8 mouse cellular contexts compared by ENCODE assay signal in the genomic region with DNA sequence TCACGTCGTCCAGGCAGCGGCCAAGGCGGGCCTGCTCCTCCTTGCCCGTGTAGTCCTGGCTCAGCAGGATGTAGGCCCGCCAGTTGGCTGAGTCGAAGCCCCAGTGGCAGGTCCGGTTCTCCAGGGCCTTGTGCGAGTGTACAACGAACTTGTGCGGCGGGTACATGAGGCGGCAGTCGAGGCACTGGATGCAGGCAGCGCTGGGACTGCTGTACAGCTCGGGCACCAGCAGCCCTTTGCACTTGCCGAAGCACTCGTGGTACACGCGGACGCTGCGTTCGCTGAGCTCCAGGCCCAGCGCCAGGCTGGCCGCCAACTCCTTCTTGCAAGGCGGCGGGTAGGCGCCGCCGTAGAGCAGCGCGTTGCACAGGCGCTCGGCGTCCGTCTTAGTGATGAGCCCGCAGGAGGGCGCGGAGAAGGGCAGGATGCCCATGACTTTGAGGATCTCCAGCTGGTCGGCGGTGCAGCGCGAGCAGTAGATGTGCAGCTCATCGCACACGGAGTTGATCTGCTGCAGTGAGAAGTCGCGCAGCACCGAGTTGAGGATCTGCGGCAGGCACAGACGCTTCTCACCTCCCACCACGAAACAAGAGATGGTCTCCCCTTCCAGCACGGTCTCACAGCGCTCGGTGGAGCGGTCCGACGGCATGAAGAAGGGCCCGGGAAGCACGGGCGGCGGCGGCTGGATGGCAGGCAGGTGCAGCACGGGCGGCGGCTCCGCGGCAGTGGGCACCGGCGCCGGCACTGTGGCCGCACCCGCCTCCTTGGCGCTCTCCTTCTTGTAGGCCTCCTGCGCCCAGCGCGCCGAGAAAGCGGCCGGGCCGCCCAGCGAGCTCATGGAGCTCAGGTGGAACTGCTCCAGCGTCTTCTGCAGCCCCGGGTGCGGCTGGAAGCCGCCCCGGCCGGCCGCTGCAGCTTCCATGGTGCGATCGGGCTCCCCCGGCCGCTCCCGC. TPM values are rescaled to one million over a fixed set of nuclear protein-coding genes. Genes with fewer than 3 reads are reported as not detected.
DNase-seq lines count a peak whose midpoint lies in the region; ATAC-seq lines count a peak whose summit lies in the region.

No protein-coding gene starts in this region.

- H3K4me1 ChIP-seq in erythroblast, embryonic 14.5 days (ENCODE audit: control insufficient read depth) = peaks cover 43% of the 10 kb centered on the region
- H3K4me1 ChIP-seq in embryonic facial prominence, embryonic 10.5 days = peaks cover 64% of the 10 kb centered on the region
- H3K4me1 ChIP-seq in kidney, embryonic 14.5 days (ENCODE audit: control insufficient read depth, insufficient read depth, low read length) = peaks cover 40% of the 10 kb centered on the region
- peaks cover 67% of the 10 kb centered on the region for H3K4me1 ChIP-seq in liver, embryonic 12.5 days
- H3K4me1 ChIP-seq in stomach, embryonic 16.5 days (ENCODE audit: control insufficient read depth, insufficient read depth, low read length) = peaks cover 40% of the 10 kb centered on the region

- no peak for ATAC-seq in erythroblast, adult 5-6 weeks (replicated peaks; ENCODE audit: low FRiP score, poor library complexity, severe bottlenecking)
- ATAC-seq in kidney, embryonic 14.5 days (ENCODE audit: low FRiP score, low TSS enrichment) = no peak
- no peak for ATAC-seq in liver, embryonic 12.5 days
- no peak for ATAC-seq in stomach, embryonic 16.5 days (ENCODE audit: insufficient read depth, low FRiP score)

- H3K9me3 ChIP-seq in erythroblast, embryonic 14.5 days (ENCODE audit: control insufficient read depth, low read length) = peaks cover 7% of the 10 kb centered on the region; the same call in 1 of the 2 replicates
- H3K9me3 ChIP-seq in embryonic facial prominence, embryonic 10.5 days = no peaks in the 10 kb centered on the region
- no peaks in the 10 kb centered on the region for H3K9me3 ChIP-seq in kidney, embryonic 14.5 days (ENCODE audit: control insufficient read depth, low read length)
- no peaks in the 10 kb centered on the region for H3K9me3 ChIP-seq in liver, embryonic 12.5 days (replicated peaks)
- no peaks in the 10 kb centered on the region for H3K9me3 ChIP-seq in stomach, embryonic 16.5 days (replicated peaks; ENCODE audit: control insufficient read depth, low read length)

- H3K27ac ChIP-seq in embryonic facial prominence, embryonic 10.5 days (replicated peaks) = peak overlapping the region; percentile 91
- peak overlapping the region; percentile 61; the same call in 1 of the 2 replicates for H3K27ac ChIP-seq in kidney, embryonic 14.5 days (ENCODE audit: low read depth, low read length)
- peak overlapping the region; percentile 64 for H3K27ac ChIP-seq in liver, embryonic 12.5 days
- peak overlapping the region; percentile 82 for H3K27ac ChIP-seq in stomach, embryonic 16.5 days (ENCODE audit: low read length)

- peak overlapping the region; percentile 91 for H3K4me2 ChIP-seq in kidney, embryonic 14.5 days (replicated peaks; ENCODE audit: low read depth, low read length)
- peak overlapping the region; percentile 93 for H3K4me2 ChIP-seq in liver, embryonic 12.5 days
- peak overlapping the region; percentile 100 for H3K4me2 ChIP-seq in stomach, embryonic 16.5 days (ENCODE audit: low read depth, low read length)

- peaks cover 61% of the 10 kb centered on the region for H3K27me3 ChIP-seq in erythroblast, embryonic 14.5 days (ENCODE audit: control insufficient read depth)
- peaks cover 11% of the 10 kb centered on the region for H3K27me3 ChIP-seq in embryonic facial prominence, embryonic 10.5 days (replicated peaks; ENCODE audit: low read depth, poor library complexity, severe bottlenecking)
- H3K27me3 ChIP-seq in kidney, embryonic 14.5 days (ENCODE audit: control insufficient read depth, insufficient read depth, low read length) = no peaks in the 10 kb centered on the region
- peaks cover 48% of the 10 kb centered on the region for H3K27me3 ChIP-seq in liver, embryonic 12.5 days (replicated peaks)
- H3K27me3 ChIP-seq in stomach, embryonic 16.5 days (ENCODE audit: control insufficient read depth, insufficient read depth, low read length) = no peaks in the 10 kb centered on the region

- WGBS in embryonic facial prominence, embryonic 10.5 days = under 1% methylated on average over 93 of the region's 93 CpGs
- WGBS in kidney, embryonic 14.5 days = 0% methylated on average over 81 of the region's 93 CpGs
- WGBS in liver, embryonic 12.5 days (ENCODE audit: insufficient replicate concordance) = 1% methylated on average over 92 of the region's 93 CpGs
- WGBS in stomach, embryonic 16.5 days = under 1% methylated on average over 93 of the region's 93 CpGs

- peak; percentile 75 for DNase-seq in embryonic facial prominence, embryonic 10.5 days (ENCODE audit: low spot score)
- peak; percentile 64 for DNase-seq in heart, adult 8-10 months (ENCODE audit: low spot score)
- peak; percentile 52 to 53 for DNase-seq in natural killer cell, adult 2 months (ENCODE audit: low spot score in 2 of 2)

- H3K9ac ChIP-seq in kidney, embryonic 14.5 days (ENCODE audit: low read depth, low read length) = peak overlapping the region; percentile 94
- peak overlapping the region; percentile 76 for H3K9ac ChIP-seq in liver, embryonic 12.5 days
- H3K9ac ChIP-seq in stomach, embryonic 16.5 days (ENCODE audit: low read length) = peak overlapping the region; percentile 98

- H3K36me3 ChIP-seq in erythroblast, embryonic 14.5 days (ENCODE audit: control insufficient read depth) = no peaks in the 10 kb centered on the region; the same call in 1 of the 2 replicates
- peaks cover 6% of the 10 kb centered on the region; the same call in 1 of the 2 replicates for H3K36me3 ChIP-seq in embryonic facial prominence, embryonic 10.5 days (replicated peaks)
- H3K36me3 ChIP-seq in kidney, embryonic 14.5 days (ENCODE audit: control insufficient read depth, insufficient read depth, low read length) = no peaks in the 10 kb centered on the region
- H3K36me3 ChIP-seq in liver, embryonic 12.5 days = peaks cover 3% of the 10 kb centered on the region; the same call in 1 of the 2 replicates
- no peaks in the 10 kb centered on the region for H3K36me3 ChIP-seq in stomach, embryonic 16.5 days (ENCODE audit: control insufficient read depth, insufficient read depth, low read length)

- peak overlapping the region; percentile 61 for H3K4me3 ChIP-seq in erythroblast, embryonic 14.5 days (replicated peaks)
- H3K4me3 ChIP-seq in embryonic facial prominence, embryonic 10.5 days = peak overlapping the region; percentile 91
- peak overlapping the region; percentile 82 for H3K4me3 ChIP-seq in kidney, embryonic 14.5 days (ENCODE audit: low read length)
- peak overlapping the region; percentile 70 for H3K4me3 ChIP-seq in liver, embryonic 12.5 days
- peak overlapping the region; percentile 63 for H3K4me3 ChIP-seq in stomach, embryonic 16.5 days (replicated peaks; ENCODE audit: low read length)

RNA-seq across cellular contexts. Expression of gene Ski, which starts 0.5 kb away (rescaled TPM):
- polyA plus RNA-seq in erythroblast, embryonic 14.5 days (2012) = 0.43 and 0.57 TPM in 2 replicates
- 8.8 and 10.8 TPM in 2 replicates for total RNA-seq in erythroblast, adult 5-6 weeks (2015; ENCODE audit: low replicate concordance)
- 2.8 and 3.4 TPM in 2 replicates for total RNA-seq in erythroblast, adult 5-6 weeks (2017; ENCODE audit: low replicate concordance)
- 8.5 and 10.7 TPM in 2 replicates for polyA plus RNA-seq in embryonic facial prominence, embryonic 10.5 days (2016; fragmentation: Nextera tagmentation; extraction: Ambion mirVana)
- total RNA-seq in heart, adult 8-10 months (2022) = 10 to 100 TPM; 44.5 to 53.3 (median 49.0) TPM
- polyA plus RNA-seq in kidney, embryonic 14.5 days (2014; fragmentation: Nextera tagmentation; extraction: Ambion mirVana) = 24.0 and 24.5 TPM in 2 replicates
- 3.5 and 3.8 TPM in 2 replicates for polyA plus RNA-seq in liver, embryonic 12.5 days (2016; fragmentation: Nextera tagmentation; extraction: Ambion mirVana)
- 17.7 and 17.9 TPM in 2 replicates for polyA plus RNA-seq in stomach, embryonic 16.5 days (2015; fragmentation: Nextera tagmentation; extraction: Ambion mirVana)

RNA-seq across cellular contexts. Expression of gene Faap20, which starts 27.7 kb away (rescaled TPM):
- 0.51 and 0.61 TPM in 2 replicates for polyA plus RNA-seq in erythroblast, embryonic 14.5 days (2012)
- total RNA-seq in erythroblast, adult 5-6 weeks (2015; ENCODE audit: low replicate concordance) = 5.4 and 8.1 TPM in 2 replicates
- total RNA-seq in erythroblast, adult 5-6 weeks (2017; ENCODE audit: low replicate concordance) = 2.9 and 3.5 TPM in 2 replicates
- polyA plus RNA-seq in embryonic facial prominence, embryonic 10.5 days (2016; fragmentation: Nextera tagmentation; extraction: Ambion mirVana) = 99.6 and 100 TPM in 2 replicates
- 10 to 100 TPM; 12.4 to 17.8 (median 15.9) TPM for total RNA-seq in heart, adult 8-10 months (2022)
- polyA plus RNA-seq in kidney, embryonic 14.5 days (2014; fragmentation: Nextera tagmentation; extraction: Ambion mirVana) = 63.4 and 73.8 TPM in 2 replicates
- 25.8 and 31.2 TPM in 2 replicates for polyA plus RNA-seq in liver, embryonic 12.5 days (2016; fragmentation: Nextera tagmentation; extraction: Ambion mirVana)
- 58.4 and 60.1 TPM in 2 replicates for polyA plus RNA-seq in stomach, embryonic 16.5 days (2015; fragmentation: Nextera tagmentation; extraction: Ambion mirVana)

Comparison
In these comparisons a context has a peak if more than half of its experiments do, and no peak if none do; other contexts are left out.
1. RNA of gene Faap20, which starts 27.7 kb away (polyA plus RNA-seq): 99.6 to 100 TPM in embryonic facial prominence, embryonic 10.5 days, 63.4 to 73.8 TPM in kidney, embryonic 14.5 days, 58.4 to 60.1 TPM in stomach, embryonic 16.5 days and 25.8 to 31.2 TPM in liver, embryonic 12.5 days; 0.51 to 0.61 TPM in erythroblast, embryonic 14.5 days; every median in the first group is over 10 times any median in the second.
2. Peak in every context shown above with its lines, with median percentiles within 50 percentile points of each other: H3K4me3 ChIP-seq, DNase-seq, H3K27ac ChIP-seq, H3K4me2 ChIP-seq and H3K9ac ChIP-seq.